Comparison of ENCODE assay signal across 8 mouse cellular contexts in genomic region chr3:52070163-52070478, GRCm38 (mm10). TPM values are rescaled to one million over a fixed set of nuclear protein-coding genes. Genes with fewer than 3 reads are reported as not detected.
A peak's percentile ranks its signal among the peaks of the same experiment; 100 is the strongest.
DNase-seq lines count a peak whose midpoint lies in the region; ATAC-seq and TF ChIP-seq lines count a peak whose summit lies in the region.

No protein-coding gene starts in this region.

- no peaks in the 10 kb centered on the region for H3K36me3 ChIP-seq in spleen, adult 2 months (ENCODE audit: control insufficient read depth, insufficient read depth, low read length)
- H3K36me3 ChIP-seq in liver, embryonic 12.5 days = no peaks in the 10 kb centered on the region
- no peaks in the 10 kb centered on the region for H3K36me3 ChIP-seq in stomach, postnatal 0 days (ENCODE audit: control insufficient read depth, insufficient read depth, low read length)

- WGBS in spleen, adult 2 months = 4% methylated on average over 4 of the region's 4 CpGs
- 6% methylated on average over 4 of the region's 4 CpGs for WGBS in liver, embryonic 12.5 days (ENCODE audit: insufficient replicate concordance)
- 23% methylated on average over 4 of the region's 4 CpGs for WGBS in stomach, postnatal 0 days

- H3K27ac ChIP-seq in gastrocnemius, adult 2 months = peak overlapping the region; percentile 64
- peak overlapping the region; percentile 61 for H3K27ac ChIP-seq in spleen, adult 2 months (ENCODE audit: insufficient read depth, low read length)
- peak overlapping the region; percentile 34; the same call in 1 of the 2 replicates for H3K27ac ChIP-seq in liver, embryonic 12.5 days
- peak overlapping the region; percentile 83 for H3K27ac ChIP-seq in stomach, postnatal 0 days (replicated peaks)

- H3K4me3 ChIP-seq in gastrocnemius, adult 2 months = peak overlapping the region; percentile 75
- H3K4me3 ChIP-seq in spleen, adult 2 months (ENCODE audit: extremely low read depth, insufficient read depth, insufficient read length) = peak overlapping the region; percentile 58
- H3K4me3 ChIP-seq in liver, embryonic 12.5 days = peak overlapping the region; percentile 46
- peak overlapping the region; percentile 41 for H3K4me3 ChIP-seq in stomach, postnatal 0 days (ENCODE audit: low read depth, low read length)

- H3K4me2 ChIP-seq in liver, embryonic 12.5 days = peak overlapping the region; percentile 71
- H3K4me2 ChIP-seq in stomach, postnatal 0 days (replicated peaks; ENCODE audit: low read depth) = peak overlapping the region; percentile 71

- H3K9ac ChIP-seq in liver, embryonic 12.5 days = peak overlapping the region; percentile 48
- H3K9ac ChIP-seq in stomach, postnatal 0 days (ENCODE audit: low read length) = peak overlapping the region; percentile 63

- H3K9me3 ChIP-seq in liver, embryonic 12.5 days (replicated peaks) = no peaks in the 10 kb centered on the region
- no peaks in the 10 kb centered on the region for H3K9me3 ChIP-seq in stomach, postnatal 0 days (ENCODE audit: control insufficient read depth, low read length)

- ATAC-seq in liver, embryonic 12.5 days = no peak
- peak; percentile 19; the same call in 1 of the 2 replicates for ATAC-seq in stomach, postnatal 0 days (ENCODE audit: low FRiP score, low TSS enrichment)

- no peak for TF ChIP-seq EP300 in stomach, postnatal 0 days (optimal IDR thresholded peaks at IDR 0.05)

- H3K4me1 ChIP-seq in spleen, adult 2 months (ENCODE audit: control insufficient read depth, insufficient read depth, insufficient read length) = peaks cover 9% of the 10 kb centered on the region; the same call in 1 of the 2 replicates
- H3K4me1 ChIP-seq in liver, embryonic 12.5 days = peaks cover 48% of the 10 kb centered on the region
- 0 out of 2 replicates have a peak, but pooled peaks cover 2% of the 10 kb centered on the region for H3K4me1 ChIP-seq in stomach, postnatal 0 days (replicated peaks; ENCODE audit: control insufficient read depth, insufficient read depth)

- no peak for DNase-seq in gastrocnemius, adult 2 months
- DNase-seq in gastrocnemius, postnatal 14 days = no peak
- no peak for DNase-seq in spleen, adult 2 months (ENCODE audit: low read depth in 1 of 2, low spot score in 2 of 2)
- no peak for DNase-seq in spleen, postnatal 14 days (ENCODE audit: low spot score in 2 of 2)
- no peak for DNase-seq in stomach, postnatal 0 days (ENCODE audit: low spot score)
- no peak for DNase-seq in ovary, postnatal 10 days (ENCODE audit: low spot score)
- DNase-seq in frontal cortex, postnatal 14 days (ENCODE audit: low spot score in 2 of 2) = no peak

- TF ChIP-seq CTCF in gastrocnemius, adult 2 months (IDR thresholded peaks at IDR 0.05) = no peak
- TF ChIP-seq CTCF in spleen, adult 2 months (IDR thresholded peaks at IDR 0.05; ENCODE audit: extremely low read depth, insufficient read depth, insufficient read length, insufficient replicate concordance) = no peak
- no peak for TF ChIP-seq CTCF in stomach, postnatal 0 days (IDR thresholded peaks at IDR 0.05; ENCODE audit: low read depth)

- TF ChIP-seq POLR2A in spleen, adult 2 months (IDR thresholded peaks at IDR 0.05; ENCODE audit: low read depth, low read length) = no peak

- no peaks in the 10 kb centered on the region for H3K27me3 ChIP-seq in spleen, adult 2 months (ENCODE audit: control insufficient read depth, insufficient read depth, low read length)
- peaks cover 7% of the 10 kb centered on the region for H3K27me3 ChIP-seq in liver, embryonic 12.5 days (replicated peaks)
- no peaks in the 10 kb centered on the region for H3K27me3 ChIP-seq in stomach, postnatal 0 days (ENCODE audit: control insufficient read depth, insufficient read depth, low read length)

- intact Hi-C loops in gastrocnemius, adult 2 months (cut with DNase I) = no loop called here
- intact Hi-C loops in gastrocnemius, postnatal 14 days (cut with DNase I; ENCODE audit: low total_unique reads) = no loop called here

RNA-seq across cellular contexts. Expression of gene Maml3, which starts 34.8 kb away (rescaled TPM):
- total RNA-seq in gastrocnemius, adult 2 months (2021) = 1 to 10 TPM; 2.0 to 2.5 TPM
- total RNA-seq in gastrocnemius, postnatal 14 days (2021) = 1 to 10 TPM; 3.3 to 3.5 TPM
- polyA plus RNA-seq in spleen, adult 2 months (2012; rRNA removed) = 2.7 and 3.4 TPM in 2 replicates
- 1.5 and 1.7 TPM in 2 replicates for polyA plus RNA-seq in liver, embryonic 12.5 days (2016; fragmentation: Nextera tagmentation; extraction: Ambion mirVana)
- polyA plus RNA-seq in stomach, postnatal 0 days (2015; fragmentation: Nextera tagmentation; extraction: Ambion mirVana) = 2.8 and 2.9 TPM in 2 replicates
